Mouse (Mus musculus): ENCODE data around the gene C1ql4.

C1ql4 gene

DNA sequence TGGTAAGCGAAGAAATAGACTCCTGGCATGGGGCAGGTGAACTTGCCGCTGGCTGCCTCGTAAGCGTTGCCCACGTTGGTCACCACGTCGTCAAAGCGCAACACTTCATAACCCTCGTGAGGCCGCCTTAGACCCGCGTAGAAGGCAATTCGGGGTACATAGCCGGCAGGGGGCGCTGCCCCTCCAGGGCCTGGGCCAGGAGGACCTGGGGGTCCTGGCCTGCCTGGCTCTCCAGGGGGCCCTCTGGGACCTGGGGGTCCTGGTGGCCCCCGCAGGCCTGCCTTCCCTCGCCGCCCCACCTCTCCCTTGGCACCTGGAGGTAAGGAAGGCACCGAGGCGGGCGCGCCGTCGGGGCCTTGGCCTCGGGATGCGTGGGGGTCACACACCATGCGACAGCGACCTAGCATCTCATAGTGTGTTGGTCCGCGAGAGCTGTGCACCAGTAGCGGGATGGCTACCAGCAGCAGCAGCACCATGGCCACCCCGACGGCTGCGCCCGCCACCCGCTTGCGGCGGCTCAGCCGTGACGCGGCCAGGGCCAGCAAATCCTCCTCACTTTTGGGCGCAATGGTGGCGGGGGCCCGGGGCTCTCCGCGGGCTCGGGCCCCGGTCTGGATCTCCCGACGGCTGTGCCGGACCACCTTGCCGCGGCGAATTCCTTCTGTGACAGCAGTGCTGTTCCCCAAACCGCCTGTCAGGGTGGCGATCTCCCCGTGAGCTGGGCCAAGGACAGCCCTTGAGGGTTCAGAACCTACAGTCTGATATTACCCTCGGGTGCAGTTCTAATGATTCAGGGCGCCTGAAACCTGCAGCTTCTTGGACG lies at the start of gene C1ql4:
C1ql4 (minus strand) TSS at position 565 of the 823 bp plus-strand sequence.
- DNase-seq (ENCODE audit: low spot score), result no peak

- DNase-seq (ENCODE audit: low spot score), result no peak
Measured at GRCm38 (mm10) chr15:99129956-99130910, 42.6 kb upstream of the C1ql4 start.

DNA sequence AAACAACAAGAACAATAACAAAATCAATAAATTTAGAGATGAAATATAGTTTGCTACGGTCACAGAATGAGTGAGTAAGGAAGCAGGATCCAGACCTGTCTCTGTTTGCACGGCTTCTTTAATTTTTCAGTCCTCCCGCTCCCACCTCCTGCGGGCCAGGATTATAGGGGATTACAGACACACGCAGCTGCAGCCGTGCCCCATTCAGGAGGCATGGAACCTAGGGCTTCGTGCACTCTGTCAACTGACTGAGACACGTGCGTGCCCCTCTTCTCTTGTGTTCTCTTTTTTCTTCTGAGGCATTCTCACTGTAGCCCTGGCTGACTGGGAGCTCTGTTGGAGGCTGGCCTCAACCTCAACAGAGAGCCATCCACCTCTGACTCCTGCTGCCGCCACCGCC lies 41.8 kb upstream of the C1ql4 start:
- DNase-seq (ENCODE audit: low spot score), result no peak

DNA sequence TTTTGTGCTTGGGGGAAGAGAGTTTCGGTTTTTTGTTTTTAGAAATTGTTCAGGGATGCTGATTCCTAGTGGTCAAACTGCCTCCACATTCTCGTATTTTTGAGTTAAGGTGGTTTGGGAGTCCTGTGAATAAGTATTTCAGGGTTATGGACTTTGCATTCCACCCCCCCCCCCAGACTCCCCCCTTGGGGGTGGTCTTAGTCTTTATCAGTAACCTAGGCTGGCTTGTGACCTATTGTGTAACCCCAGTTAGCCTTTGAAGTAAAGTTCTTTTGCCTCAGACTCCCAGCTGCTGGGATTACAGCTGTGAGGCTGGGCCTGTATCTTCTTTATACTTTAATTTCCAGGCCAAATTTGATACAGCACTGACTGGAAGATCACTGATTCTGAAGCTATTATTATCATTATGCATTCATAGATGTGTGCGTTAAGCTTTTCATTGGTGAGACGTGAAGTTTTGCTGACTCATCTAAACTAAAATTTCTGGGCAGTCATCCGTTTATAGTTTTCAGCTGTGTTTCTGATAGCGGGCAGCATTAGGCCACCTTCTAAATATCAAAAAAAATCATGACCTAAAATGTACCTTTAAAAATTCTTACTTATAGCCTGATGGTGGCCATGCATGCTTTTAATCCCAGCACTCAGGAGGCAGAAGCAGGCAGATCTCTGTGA lies 40.4 kb upstream of the C1ql4 start:
- peak; percentile 84 for DNase-seq (ENCODE audit: low spot score)

DNA sequence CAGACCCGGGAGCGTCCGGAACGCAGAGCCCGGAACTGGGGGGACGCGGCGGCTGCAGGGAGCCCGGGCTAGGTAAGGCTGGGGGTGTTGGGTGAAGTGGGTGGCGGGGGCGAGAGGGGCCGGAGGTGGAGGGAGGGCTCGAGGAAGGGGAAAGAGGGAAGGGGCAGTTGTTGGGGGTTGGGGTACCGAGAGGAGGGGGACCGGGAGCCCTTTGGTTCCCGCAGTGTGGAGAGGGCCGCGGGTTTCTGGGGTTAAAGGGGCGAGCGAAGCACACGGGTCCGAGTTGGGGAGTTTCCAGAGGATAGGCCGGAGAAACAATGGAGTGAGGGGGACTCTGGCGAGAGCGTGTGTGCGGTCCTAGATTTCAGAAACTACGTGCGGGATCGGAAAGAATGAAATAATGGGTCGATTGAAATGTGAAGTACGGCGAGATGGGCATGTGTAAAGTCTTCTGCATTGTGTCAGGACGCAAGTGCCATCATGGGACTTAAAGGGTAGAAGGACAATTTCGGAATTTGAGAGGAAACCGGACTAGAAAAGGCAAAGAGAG lies 39.3 kb upstream of the C1ql4 start:
- no peak for DNase-seq (ENCODE audit: low spot score)

DNA sequence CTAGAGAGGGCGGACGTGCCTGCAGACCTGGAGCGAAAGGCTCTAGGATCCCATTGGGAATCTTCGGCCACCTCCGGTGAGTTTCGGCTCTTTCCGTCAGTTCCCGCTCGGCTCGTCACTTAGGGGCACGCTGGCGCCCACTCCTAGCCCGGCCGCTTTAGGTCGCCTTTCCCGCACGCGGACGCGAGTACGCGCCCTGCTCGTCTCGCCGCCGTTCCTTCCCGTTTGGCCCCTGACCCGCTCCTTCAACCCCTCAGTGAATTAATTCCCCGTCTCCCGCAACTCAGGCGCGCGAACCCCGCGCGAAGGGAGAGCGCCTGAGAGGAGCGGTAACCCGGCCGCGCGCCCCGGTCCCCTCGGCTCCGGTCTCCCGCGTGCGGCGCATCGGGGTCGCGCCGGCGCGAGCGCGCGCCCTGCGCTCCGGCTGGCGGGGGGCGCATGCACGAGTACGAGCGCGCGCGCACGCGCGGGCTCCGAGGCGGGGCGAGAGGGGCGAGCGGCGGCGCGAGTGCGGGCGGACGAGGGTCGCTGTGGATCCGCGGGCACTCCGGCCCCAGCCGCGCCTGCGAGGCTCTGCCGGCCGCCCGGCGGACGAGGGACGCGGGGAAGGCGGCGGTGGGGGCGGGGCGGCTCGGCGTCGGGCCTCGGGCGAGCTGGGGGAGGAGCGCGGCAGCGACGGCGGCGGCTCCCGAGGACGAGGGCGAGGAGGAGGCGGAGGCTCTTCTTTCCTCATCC lies 38.6 kb upstream of the C1ql4 start:
- peak; percentile 93 for DNase-seq (ENCODE audit: low spot score)

DNA sequence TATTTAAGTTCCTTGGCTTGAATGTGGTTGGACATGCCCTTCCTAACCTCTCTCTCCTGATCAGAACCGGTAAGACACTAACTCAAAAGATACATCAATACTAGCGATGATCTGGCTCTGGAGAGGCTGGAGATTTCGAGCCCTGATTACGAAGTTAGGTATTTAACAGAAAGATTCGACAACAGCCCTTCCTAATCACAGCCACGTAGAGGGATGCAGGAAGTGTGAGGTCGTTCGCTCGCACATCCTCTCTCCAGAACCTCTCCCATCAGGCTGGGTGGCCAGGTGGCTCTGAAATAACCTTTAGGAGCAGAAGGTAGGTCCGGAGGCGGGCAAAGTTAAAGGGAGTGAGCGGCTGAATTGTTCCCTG lies 38.1 kb upstream of the C1ql4 start, which contains the start of gene Spats2:
Spats2 (plus strand) TSS at position 206 of the 370 bp plus-strand sequence.
- DNase-seq (ENCODE audit: low spot score), result no peak

GRCm38 (mm10) chr15:99122642-99123041 lies 35.0 kb upstream of the C1ql4 start:
- DNase-seq (ENCODE audit: low spot score), result no peak

- DNase-seq (ENCODE audit: low spot score), result no peak
Measured at GRCm38 (mm10) chr15:99120814-99121213, 33.2 kb upstream of the C1ql4 start.

GRCm38 (mm10) chr15:99116539-99116938 lies 28.9 kb upstream of the C1ql4 start:
- DNase-seq (ENCODE audit: low spot score), result peak; percentile 67

- no peak for DNase-seq (ENCODE audit: low spot score)
Measured at GRCm38 (mm10) chr15:99115065-99115423, 27.4 kb upstream of the C1ql4 start.

DNA sequence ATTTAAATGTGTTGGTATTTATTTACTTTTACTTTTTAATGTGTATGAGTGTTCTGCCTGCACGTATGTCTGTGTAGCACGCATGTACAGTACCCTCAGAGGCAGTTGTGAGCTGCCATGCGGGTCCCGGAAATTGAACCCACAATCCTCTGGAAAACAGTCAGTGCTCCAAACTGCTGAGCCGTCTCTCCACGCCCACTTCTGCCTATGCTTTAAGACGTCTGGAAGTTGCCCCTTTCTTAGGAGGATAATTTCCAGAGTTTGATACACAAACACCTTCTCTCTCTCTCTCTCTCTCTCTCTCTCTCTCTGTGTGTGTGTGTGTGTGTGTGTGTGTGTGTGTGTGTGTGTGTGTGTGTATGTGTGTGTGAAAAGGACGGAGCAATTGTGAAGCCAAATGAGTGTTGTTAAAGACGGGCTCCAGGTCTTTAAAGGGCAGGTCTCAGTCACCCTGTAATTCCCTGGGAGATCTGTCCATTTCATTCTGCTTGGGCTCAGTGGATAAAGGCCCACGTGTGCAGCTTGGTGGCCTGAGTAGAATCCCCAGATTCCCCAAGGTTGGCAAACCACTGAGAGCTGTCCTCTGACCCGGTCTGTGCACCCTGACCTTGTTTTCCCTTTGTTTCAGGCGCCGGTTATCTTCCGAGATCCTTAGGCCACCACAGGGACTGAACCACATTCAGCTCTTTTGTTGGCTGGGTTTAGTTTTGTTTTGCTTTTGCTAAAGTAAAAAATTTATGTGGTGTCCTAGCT lies 26.9 kb upstream of the C1ql4 start:
- DNase-seq (ENCODE audit: low spot score), result peak; percentile 84

- peak; percentile 34 for DNase-seq (ENCODE audit: low spot score)
Measured at GRCm38 (mm10) chr15:99113396-99113975, 25.9 kb upstream of the C1ql4 start.

- peak; percentile 9 for DNase-seq (ENCODE audit: low spot score)
Measured at GRCm38 (mm10) chr15:99112843-99113395, 25.3 kb upstream of the C1ql4 start.

- DNase-seq (ENCODE audit: low spot score), result no peak
Measured at GRCm38 (mm10) chr15:99111809-99112208, 24.2 kb upstream of the C1ql4 start.

GRCm38 (mm10) chr15:99111139-99111538 lies 23.5 kb upstream of the C1ql4 start:
- DNase-seq (ENCODE audit: low spot score), result no peak

- no peak for DNase-seq (ENCODE audit: low spot score)
Measured at GRCm38 (mm10) chr15:99107866-99108265, 20.2 kb upstream of the C1ql4 start.

- no peak for DNase-seq (ENCODE audit: low spot score)
Measured at GRCm38 (mm10) chr15:99105238-99105637, 17.6 kb upstream of the C1ql4 start.

DNA sequence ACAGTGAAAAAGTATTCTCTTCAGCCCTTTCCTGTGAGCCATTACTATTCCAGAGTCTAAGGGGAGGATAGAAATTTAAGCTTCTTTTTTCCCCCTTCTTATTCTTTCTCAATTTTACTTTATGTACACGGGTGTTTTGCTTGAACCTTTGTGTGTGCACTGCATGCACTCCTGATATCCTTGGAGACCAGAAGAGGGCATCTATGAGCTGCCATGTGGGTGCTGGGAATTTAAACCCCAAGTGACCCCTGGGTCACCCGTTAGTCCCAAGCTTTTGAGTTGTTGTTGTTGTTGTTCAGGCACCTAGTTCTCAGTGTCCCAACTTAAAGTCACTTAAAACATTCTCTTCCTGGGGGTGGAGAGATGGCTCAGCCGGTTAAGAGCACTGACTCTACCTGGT lies 12.4 kb upstream of the C1ql4 start:
- no peak for DNase-seq (ENCODE audit: low spot score)

DNA sequence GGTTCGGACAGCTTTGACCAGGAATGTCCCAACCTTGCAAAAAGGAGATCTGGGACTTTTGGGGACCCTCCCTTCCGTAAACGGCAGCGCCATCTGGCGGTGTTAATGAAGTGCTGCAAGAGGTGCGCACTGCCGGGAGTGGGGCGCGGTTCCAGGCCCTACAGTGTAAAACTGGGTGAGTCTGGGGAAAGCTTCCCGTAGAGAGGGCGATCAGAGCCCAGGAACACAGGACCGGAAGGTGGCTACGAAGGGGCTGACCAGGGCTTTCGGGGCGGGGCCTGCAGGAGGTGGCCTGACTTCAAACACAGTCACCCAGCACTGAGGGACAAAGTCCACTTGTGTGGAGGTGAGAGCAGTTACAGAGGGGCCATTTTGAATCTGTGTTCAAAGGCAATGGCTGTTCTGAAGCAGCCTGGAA lies 11.5 kb upstream of the C1ql4 start:
- DNase-seq (ENCODE audit: low spot score), result peak; percentile 92
